Mouse (Mus musculus) lung, postnatal 0 days (tissue): ENCODE results near the gene Hdgfl2. TPM values are rescaled to one million over a fixed set of nuclear protein-coding genes. Genes with fewer than 3 reads are reported as not detected.
A peak's percentile ranks its signal among the peaks of the same experiment; 100 is the strongest.
"Not testable (repeated sequence)": the region's sequence is repeated elsewhere in the genome, so short reads cannot be mapped to it uniquely, and the experiment has no call there.

Experiments
- ATAC-seq: fragments of 200-750 bp; cut with Nextera tagmentation; 2 replicates; pipeline ENCODE4 v1.8.0; 2017; ENCODE audit warnings: moderate library complexity
- DNase-seq: peaks from one replicate; pipeline ENCODE4 v3.0.0-alpha.2; 2016; ENCODE audit warnings: low spot score
- H3K27ac ChIP-seq: fragments of 300-500 bp; sonication (generic); 2 replicates; pipeline ENCODE4 v1.5.1; 2014; ENCODE audit warnings: antibody characterized with exemption, mild to moderate bottlenecking, low read length, mixed read lengths
- H3K27me3 ChIP-seq: fragments of 300-500 bp; sonication (generic); replicated peaks from 2 replicates; pipeline ENCODE4 v1.6.1; 2014; ENCODE audit warnings: low read length, mixed read lengths; ENCODE audit not compliant: insufficient read depth
- H3K36me3 ChIP-seq: fragments of 300-500 bp; sonication (generic); 2 replicates; pipeline ENCODE4 v1.6.1; 2014; ENCODE audit warnings: low read length, mixed read lengths; ENCODE audit not compliant: insufficient read depth
- H3K4me1 ChIP-seq: fragments of 300-500 bp; sonication (generic); 2 replicates; pipeline ENCODE4 v1.6.1; 2014; ENCODE audit warnings: antibody characterized with exemption, low read depth, low read length, mixed read lengths; ENCODE audit not compliant: insufficient read depth
- H3K4me2 ChIP-seq: fragments of 300-500 bp; sonication (generic); replicated peaks from 2 replicates; pipeline ENCODE4 v1.6.1; 2014; ENCODE audit warnings: low read depth, mild to moderate bottlenecking, low read length, moderate library complexity, mixed read lengths
- H3K4me3 ChIP-seq: fragments of 300-500 bp; sonication (generic); 2 replicates; pipeline ENCODE4 v1.5.1; 2014; ENCODE audit warnings: low read depth, low read length
- H3K9ac ChIP-seq: fragments of 300-500 bp; sonication (generic); replicated peaks from 2 replicates; pipeline ENCODE4 v1.6.1; 2014; ENCODE audit warnings: low read depth, mild to moderate bottlenecking
- H3K9me3 ChIP-seq: fragments of 300-500 bp; sonication (generic); 2 replicates; pipeline ENCODE4 v1.6.1; 2016; ENCODE audit warnings: low read length, mixed read lengths
- CTCF ChIP-seq: IDR thresholded peaks from 2 replicates; pipeline ENCODE4 v1.5.1; 2016; ENCODE audit warnings: antibody characterized with exemption, mild to moderate bottlenecking
- EP300 ChIP-seq: IDR thresholded peaks from 2 replicates; pipeline ENCODE4 v1.6.1; 2016; ENCODE audit warnings: antibody characterized with exemption, mild to moderate bottlenecking, control low read depth
- WGBS: fragments of 180-500 bp; shearing (Covaris S2); extraction: QIAGEN DNeasy Blood & Tissue Kit; methylation state at CpG from one replicate; pipeline ENCODE4 v1.1.7; 2014; 5-methylcytosine and 5-hydroxymethylcytosine counted together
- polyA plus RNA-seq: library from polyadenylated mRNA; unstranded; fragments of >200 nt; fragmentation: Nextera tagmentation; extraction: Ambion mirVana; gene quantifications from 2 replicates; pipeline ENCODE4 v1.2.1, GENCODE M21; 2015

The Hdgfl2 gene
- polyA plus RNA-seq, 1 experiment from 2014 or later = 61.7 TPM

DNA sequence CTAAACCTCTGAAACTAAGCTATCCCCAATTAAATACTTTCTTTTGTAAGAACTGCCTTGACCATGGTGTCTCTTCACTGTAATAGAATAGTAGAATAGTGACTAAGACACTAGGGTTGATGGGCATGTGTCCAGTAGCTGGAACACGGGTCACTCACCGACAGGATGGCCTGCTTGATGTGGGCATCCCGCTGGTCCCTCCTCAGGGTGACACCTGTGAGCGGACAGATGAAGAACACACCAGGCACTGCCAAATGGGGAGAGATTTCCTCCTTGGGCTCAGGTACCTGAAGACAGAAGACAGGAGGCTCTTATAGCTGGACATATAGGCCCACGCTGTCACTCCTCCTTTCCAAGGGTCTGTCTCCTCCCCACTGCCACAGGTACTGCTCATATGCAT lies 7.2 kb upstream of the Hdgfl2 start:
- no peak overlapping the region for H3K9ac ChIP-seq
- TF ChIP-seq CTCF = no peak
- no peak for TF ChIP-seq EP300
- peaks cover 38% of the 10 kb centered on the region for H3K36me3 ChIP-seq
- H3K4me2 ChIP-seq = no peak overlapping the region
- DNase-seq = no peak
- 88% methylated on average over 5 of the region's 5 CpGs for WGBS
- no peak overlapping the region for H3K4me3 ChIP-seq
- H3K4me1 ChIP-seq = peaks cover 12% of the 10 kb centered on the region; the same call in 1 of the 2 replicates
- no peak for ATAC-seq
- H3K27ac ChIP-seq = no peak overlapping the region
- H3K9me3 ChIP-seq = no peaks in the 10 kb centered on the region
- H3K27me3 ChIP-seq = no peaks in the 10 kb centered on the region

GRCm38 (mm10) chr17:56074097-56074826 lies 5.2 kb upstream of the Hdgfl2 start:
- Histone ChIP-seq H3K9me3 (no peaks in the 10 kb centered on the region), H3K27me3 (no peaks in the 10 kb centered on the region), H3K4me2 (peak overlapping the region; percentile 68), H3K4me1 (peaks cover 12% of the 10 kb centered on the region; the same call in 1 of the 2 replicates), H3K27ac (peak overlapping the region; percentile 98; the same call in 1 of the 2 replicates), H3K36me3 (peaks cover 21% of the 10 kb centered on the region), H3K4me3 (peak overlapping the region; percentile 80), H3K9ac (peak overlapping the region; percentile 69)
- DNase-seq (peak; percentile 96), ATAC-seq (peak; percentile 50)
- TF ChIP-seq CTCF = no peak
- TF ChIP-seq EP300 = no peak
- 7% methylated on average over 22 of the region's 22 CpGs for WGBS

DNA sequence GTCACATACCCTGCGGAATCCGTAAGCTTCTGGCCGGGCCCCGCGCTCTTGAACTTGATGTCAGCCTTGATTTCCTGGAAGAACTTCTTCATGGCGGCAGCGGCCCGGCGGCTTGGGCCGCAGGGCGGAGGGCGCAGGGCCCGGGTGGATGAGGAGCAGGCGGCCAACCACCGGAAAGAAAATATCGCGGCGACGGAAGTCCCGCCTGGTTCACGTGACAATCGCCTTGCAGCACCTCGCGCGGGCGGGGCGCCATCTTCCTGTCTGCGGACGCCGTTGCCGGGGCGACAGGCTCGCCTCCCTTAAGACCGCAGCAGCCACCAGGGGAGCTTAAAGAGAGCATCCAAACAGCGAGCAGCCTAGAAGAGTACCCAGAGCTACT lies 4.6 kb upstream of the Hdgfl2 start, which contains the start of gene Ubxn6:
Ubxn6 (minus strand) TSS at position 202 of the 382 bp plus-strand sequence.
- H3K4me1 ChIP-seq = peaks cover 12% of the 10 kb centered on the region; the same call in 1 of the 2 replicates
- TF ChIP-seq CTCF = peak; percentile 69
- peak; percentile 65 for TF ChIP-seq EP300
- H3K27ac ChIP-seq = peak within 1 kb of the TSS; percentile 98; the same call in 1 of the 2 replicates
- H3K9ac ChIP-seq = peak within 1 kb of the TSS; percentile 69
- H3K9me3 ChIP-seq = no peaks in the 10 kb centered on the region
- H3K4me3 ChIP-seq = peak within 1 kb of the TSS; percentile 80
- peak within 1 kb of the TSS; percentile 68 for H3K4me2 ChIP-seq
- 0% methylated on average over 35 of the region's 35 CpGs for WGBS
- no peaks in the 10 kb centered on the region for H3K27me3 ChIP-seq
- DNase-seq (peak; percentile 99), ATAC-seq (peak; percentile 52)
- H3K36me3 ChIP-seq = peaks cover 16% of the 10 kb centered on the region

GRCm38 (mm10) chr17:56077523-56077922 lies 1.9 kb upstream of the Hdgfl2 start:
- TF ChIP-seq EP300 (no peak), CTCF (0 out of 2 replicates have a peak, but pooled peaks have one; percentile 1)
- ATAC-seq (no peak), DNase-seq (no peak)
- WGBS = 87% methylated on average over 5 of the region's 5 CpGs
- Histone ChIP-seq H3K4me3 (no peak overlapping the region), H3K4me2 (no peak overlapping the region), H3K9ac (no peak overlapping the region), H3K27ac (no peak overlapping the region), H3K36me3 (no peaks in the 10 kb centered on the region; the same call in 1 of the 2 replicates), H3K9me3 (no peaks in the 10 kb centered on the region), H3K27me3 (no peaks in the 10 kb centered on the region), H3K4me1 (peaks cover 27% of the 10 kb centered on the region; the same call in 1 of the 2 replicates)

GRCm38 (mm10) chr17:56078361-56078760 lies 1.1 kb upstream of the Hdgfl2 start:
- peak; percentile 22 for DNase-seq
- peaks cover 27% of the 10 kb centered on the region; the same call in 1 of the 2 replicates for H3K4me1 ChIP-seq
- H3K4me2 ChIP-seq, H3K9me3 ChIP-seq, H3K27me3 ChIP-seq, H3K4me3 ChIP-seq, H3K36me3 ChIP-seq, H3K9ac ChIP-seq, ATAC-seq: not testable (repeated sequence)
- peak overlapping the region; percentile 71; the same call in 1 of the 2 replicates for H3K27ac ChIP-seq
- 66% methylated on average over 9 of the region's 9 CpGs for WGBS

DNA sequence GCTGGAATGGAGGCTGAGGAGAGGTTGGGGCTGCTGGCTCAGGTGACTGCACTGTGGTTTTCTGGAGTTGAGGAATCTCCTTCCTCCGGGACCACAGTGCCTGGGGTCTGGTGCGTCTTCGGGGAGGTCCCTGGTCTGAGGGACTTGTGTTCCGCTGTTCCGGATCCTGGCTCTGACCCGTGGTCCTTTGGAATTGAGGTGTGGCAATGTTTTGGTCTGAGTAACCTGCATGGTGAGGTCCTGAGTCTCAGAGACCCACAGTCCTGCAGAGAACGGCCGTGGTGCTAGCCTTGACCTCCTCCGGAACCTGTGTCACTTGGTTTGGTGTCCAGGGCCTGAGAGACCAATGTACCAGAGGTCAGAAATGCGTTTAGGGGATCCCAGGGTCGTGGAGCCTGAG lies 487 bp downstream of the Hdgfl2 start:
- H3K27me3 ChIP-seq = no peaks in the 10 kb centered on the region
- H3K27ac ChIP-seq = peak overlapping the region; percentile 84
- H3K4me2 ChIP-seq = peak overlapping the region; percentile 90
- ATAC-seq (no peak), DNase-seq (peak; percentile 56)
- H3K36me3 ChIP-seq = peaks cover 7% of the 10 kb centered on the region; the same call in 1 of the 2 replicates
- TF ChIP-seq EP300 = no peak
- no peaks in the 10 kb centered on the region for H3K9me3 ChIP-seq
- peak overlapping the region; percentile 84 for H3K9ac ChIP-seq
- WGBS = 1% methylated on average over 10 of the region's 11 CpGs
- H3K4me1 ChIP-seq = peaks cover 21% of the 10 kb centered on the region; the same call in 1 of the 2 replicates
- H3K4me3 ChIP-seq = peak overlapping the region; percentile 83
